Mouse (Mus musculus) liver, embryonic 16.5 days (tissue): ENCODE results near the gene Chchd1. TPM values are rescaled to one million over a fixed set of nuclear protein-coding genes. Genes with fewer than 3 reads are reported as not detected.

ENCODE experiments used
- ATAC-seq: fragments of 200-750 bp; cut with Nextera tagmentation; 2 replicates; pipeline ENCODE4 v1.8.0; 2017; ENCODE audit warnings: low read depth, mild to moderate bottlenecking, moderate number of reproducible peaks, moderate library complexity
- H3K27ac ChIP-seq: fragments of 300-500 bp; sonication (generic); 2 replicates; pipeline ENCODE4 v1.5.1; 2014; ENCODE audit warnings: mild to moderate bottlenecking, low read length
- H3K27me3 ChIP-seq: fragments of 300-500 bp; sonication (generic); 2 replicates; pipeline ENCODE4 v1.6.1; 2014; ENCODE audit warnings: low read depth, low read length, mixed read lengths; ENCODE audit not compliant: control insufficient read depth, insufficient read depth
- H3K36me3 ChIP-seq: fragments of 300-500 bp; sonication (generic); 2 replicates; pipeline ENCODE4 v1.6.1; 2014; ENCODE audit warnings: mild to moderate bottlenecking; ENCODE audit not compliant: control insufficient read depth, insufficient read depth
- H3K4me1 ChIP-seq: fragments of 300-500 bp; sonication (generic); 2 replicates; pipeline ENCODE4 v1.6.1; 2014; ENCODE audit warnings: low read depth, low read length, mixed read lengths; ENCODE audit not compliant: control insufficient read depth
- H3K4me2 ChIP-seq: fragments of 300-500 bp; sonication (generic); 2 replicates; pipeline ENCODE4 v1.6.1; 2014; ENCODE audit warnings: low read depth, low read length, mixed read lengths
- H3K4me3 ChIP-seq: fragments of 300-500 bp; sonication (generic); 2 replicates; pipeline ENCODE4 v1.5.1; 2014; ENCODE audit warnings: low read depth, mild to moderate bottlenecking, low read length
- H3K9ac ChIP-seq: fragments of 300-500 bp; sonication (generic); 2 replicates; pipeline ENCODE4 v1.6.1; 2014; ENCODE audit warnings: low read depth, low read length
- H3K9me3 ChIP-seq: fragments of 300-500 bp; sonication (generic); replicated peaks from 2 replicates; pipeline ENCODE4 v1.6.1; 2016; ENCODE audit warnings: low read length; ENCODE audit not compliant: control insufficient read depth
- WGBS: fragments of 180-500 bp; shearing (Covaris S2); extraction: QIAGEN DNeasy Blood & Tissue Kit; methylation state at CpG from one replicate; pipeline ENCODE4 v1.1.7; 2014; ENCODE audit not compliant: insufficient replicate concordance; 5-methylcytosine and 5-hydroxymethylcytosine counted together
- polyA plus RNA-seq: library from polyadenylated mRNA; unstranded; fragments of >200 nt; fragmentation: Nextera tagmentation; extraction: Ambion mirVana; gene quantifications from 2 replicates; pipeline ENCODE4 v1.2.1, GENCODE M21; 2015

The Chchd1 gene
- polyA plus RNA-seq, result 80.3 and 86.5 TPM in 2 replicates

DNA sequence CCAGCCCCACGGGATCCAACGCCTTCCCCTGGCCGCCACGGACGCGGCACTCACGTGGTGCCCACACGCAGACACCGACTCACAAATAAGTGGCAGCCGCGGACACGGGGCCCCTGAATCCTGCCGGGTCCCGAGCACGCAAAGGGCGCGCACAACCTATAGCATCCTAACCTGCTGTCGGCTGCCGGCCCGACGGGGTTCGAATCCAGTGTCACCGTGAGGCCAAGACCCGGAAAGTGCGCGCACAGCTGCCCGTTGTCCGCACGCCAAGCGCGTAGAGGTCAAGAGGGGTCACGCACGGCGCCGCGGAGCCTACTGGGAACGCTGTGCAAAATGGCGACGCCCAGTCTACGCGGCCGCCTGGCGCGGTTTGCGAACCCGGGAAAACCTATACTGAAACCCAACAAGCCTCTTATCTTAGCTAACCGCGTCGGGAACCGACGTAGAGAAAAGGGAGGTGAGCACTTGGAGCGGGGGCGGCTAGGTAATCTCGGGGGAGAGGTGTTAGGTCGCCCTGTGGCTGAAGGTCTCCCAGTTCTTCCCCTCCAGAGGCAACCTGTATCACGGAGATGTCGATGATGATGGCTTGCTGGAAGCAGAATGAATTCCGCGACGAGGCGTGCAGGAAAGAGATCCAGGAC, at the start of gene Chchd1:
TSS of gene Chchd1 (plus strand) at position 266 of the 641 bp plus-strand sequence.
- Histone ChIP-seq H3K4me2 (peak within 1 kb of the TSS; percentile 78), H3K36me3 (no peaks in the 10 kb centered on the region), H3K9ac (peak within 1 kb of the TSS; percentile 89), H3K27me3 (no peaks in the 10 kb centered on the region), H3K9me3 (no peaks in the 10 kb centered on the region), H3K27ac (peak within 1 kb of the TSS; percentile 95), H3K4me3 (peak within 1 kb of the TSS; percentile 94), H3K4me1 (peaks cover 32% of the 10 kb centered on the region)
- peak; percentile 81 for ATAC-seq
- WGBS, result under 1% methylated on average over 61 of the region's 61 CpGs

- ATAC-seq, result no peak
- Histone ChIP-seq H3K27me3 (no peaks in the 10 kb centered on the region), H3K4me3 (no peak overlapping the region), H3K36me3 (no peaks in the 10 kb centered on the region), H3K9me3 (no peaks in the 10 kb centered on the region), H3K9ac (no peak overlapping the region), H3K4me2 (no peak overlapping the region), H3K27ac (no peak overlapping the region), H3K4me1 (no peaks in the 10 kb centered on the region)
- WGBS, result 60% methylated on average over 9 of the region's 9 CpGs
These were observed 48.0 kb upstream of the Chchd1 start for GRCm38 (mm10) chr14:20654690-20655421.

GRCm38 (mm10) chr14:20655731-20656130, 47.1 kb upstream of the Chchd1 start:
- no peaks in the 10 kb centered on the region for H3K9me3 ChIP-seq
- H3K27me3 ChIP-seq, result no peaks in the 10 kb centered on the region
- H3K36me3 ChIP-seq, result no peaks in the 10 kb centered on the region
- H3K4me1 ChIP-seq, result peaks cover 3% of the 10 kb centered on the region
- ATAC-seq, result no peak
- no peak overlapping the region for H3K4me3 ChIP-seq
- no peak overlapping the region for H3K9ac ChIP-seq
- 64% methylated on average over 9 of the region's 9 CpGs for WGBS
- H3K4me2 ChIP-seq, result no peak overlapping the region
- no peak overlapping the region for H3K27ac ChIP-seq

DNA sequence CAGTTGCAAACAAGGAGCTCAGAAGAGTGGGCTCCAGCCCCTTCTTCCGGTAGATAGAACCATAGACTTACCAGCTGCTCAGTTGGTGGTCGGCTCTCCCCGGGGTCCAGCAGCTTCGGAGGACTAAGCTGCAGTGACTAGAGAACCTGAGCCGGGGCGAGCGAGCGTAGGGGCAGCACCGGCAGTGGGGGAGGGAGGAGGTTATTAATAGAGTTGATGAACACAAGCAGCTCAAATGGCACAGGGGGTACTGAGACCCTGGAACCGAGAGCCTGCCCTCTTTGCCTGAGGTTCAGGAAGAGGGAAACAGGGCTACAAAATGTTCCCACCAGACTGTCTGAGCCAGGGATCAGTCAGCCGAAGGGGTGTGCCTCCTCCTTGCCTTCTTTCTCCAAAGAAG, 46.4 kb upstream of the Chchd1 start, which contains the start of gene Myoz1:
TSS of gene Myoz1 (minus strand) at position 180 of the 400 bp plus-strand sequence.
- Histone ChIP-seq H3K4me3 (no peak within 1 kb of the TSS), H3K27ac (no peak within 1 kb of the TSS), H3K9me3 (no peaks in the 10 kb centered on the region), H3K36me3 (no peaks in the 10 kb centered on the region), H3K4me2 (no peak within 1 kb of the TSS), H3K4me1 (peaks cover 7% of the 10 kb centered on the region), H3K27me3 (peaks cover 3% of the 10 kb centered on the region), H3K9ac (no peak within 1 kb of the TSS)
- no peak for ATAC-seq
- 53% methylated on average over 11 of the region's 11 CpGs for WGBS

GRCm38 (mm10) chr14:20658326-20658725, 44.5 kb upstream of the Chchd1 start:
- Histone ChIP-seq H3K27ac (no peak overlapping the region), H3K9me3 (no peaks in the 10 kb centered on the region), H3K36me3 (no peaks in the 10 kb centered on the region), H3K9ac (no peak overlapping the region), H3K27me3 (peaks cover 23% of the 10 kb centered on the region), H3K4me2 (no peak overlapping the region), H3K4me3 (no peak overlapping the region), H3K4me1 (peaks cover 12% of the 10 kb centered on the region)
- ATAC-seq, result no peak

DNA sequence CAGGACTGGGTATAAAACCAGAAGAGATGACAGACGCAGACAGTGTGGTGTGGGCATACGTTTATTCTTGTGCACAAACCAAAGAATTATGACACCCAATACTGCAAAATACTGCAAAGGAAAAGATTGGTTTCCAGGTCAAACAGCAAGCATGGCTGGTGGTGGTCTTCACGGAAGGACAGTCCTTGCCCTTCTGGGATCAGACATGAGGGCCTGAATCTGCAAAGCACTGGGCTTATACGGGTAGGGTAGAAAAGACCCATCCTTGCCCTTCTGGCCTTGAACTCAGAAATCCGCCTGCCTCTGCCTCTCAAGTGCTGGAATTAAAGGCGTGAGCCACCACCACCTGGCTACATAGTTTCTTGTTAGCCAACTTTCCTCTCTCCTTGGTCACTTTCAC, 43.9 kb upstream of the Chchd1 start:
- 66% methylated on average over 6 of the region's 6 CpGs for WGBS
- H3K4me1 ChIP-seq, result peaks cover 12% of the 10 kb centered on the region
- H3K27ac ChIP-seq, result no peak overlapping the region
- no peaks in the 10 kb centered on the region for H3K9me3 ChIP-seq
- peaks cover 28% of the 10 kb centered on the region for H3K27me3 ChIP-seq
- no peak overlapping the region for H3K4me2 ChIP-seq
- no peaks in the 10 kb centered on the region for H3K36me3 ChIP-seq
- no peak overlapping the region for H3K4me3 ChIP-seq
- no peak overlapping the region for H3K9ac ChIP-seq
- ATAC-seq, result no peak

GRCm38 (mm10) chr14:20659687-20660086, 43.1 kb upstream of the Chchd1 start:
- no peak overlapping the region for H3K27ac ChIP-seq
- no peak for ATAC-seq
- H3K4me3 ChIP-seq, result no peak overlapping the region
- 91% methylated on average over 7 of the region's 7 CpGs for WGBS
- no peaks in the 10 kb centered on the region for H3K9me3 ChIP-seq
- H3K4me2 ChIP-seq, result no peak overlapping the region
- H3K36me3 ChIP-seq, result no peaks in the 10 kb centered on the region
- H3K4me1 ChIP-seq, result peaks cover 12% of the 10 kb centered on the region
- H3K9ac ChIP-seq, result no peak overlapping the region
- peaks cover 35% of the 10 kb centered on the region for H3K27me3 ChIP-seq

- ATAC-seq, result peak; percentile 83
- Histone ChIP-seq H3K27ac (no peak overlapping the region), H3K9ac (peak overlapping the region; percentile 69), H3K9me3 (no peaks in the 10 kb centered on the region), H3K4me1 (peaks cover 12% of the 10 kb centered on the region), H3K4me3 (peak overlapping the region; percentile 64), H3K36me3 (no peaks in the 10 kb centered on the region), H3K4me2 (peak overlapping the region; percentile 91), H3K27me3 (peaks cover 38% of the 10 kb centered on the region)
- 2% methylated on average over 52 of the region's 52 CpGs for WGBS
These were observed 41.8 kb upstream of the Chchd1 start for GRCm38 (mm10) chr14:20660827-20661660.
